Mouse (Mus musculus): ENCODE results near the gene Oaz2.
"Not testable (repeated sequence)": the region's sequence is repeated elsewhere in the genome, so short reads cannot be mapped to it uniquely, and the experiment has no call there.

Oaz2 gene

GRCm38 (mm10) chr9:65651957-65652356 lies 15.8 kb upstream of the Oaz2 start:
- DNase-seq (ENCODE audit: low read depth), result peak; percentile 20

- no peak for DNase-seq (ENCODE audit: low read depth)
Observed at GRCm38 (mm10) chr9:65653741-65654140, 14.1 kb upstream of the Oaz2 start.

DNA sequence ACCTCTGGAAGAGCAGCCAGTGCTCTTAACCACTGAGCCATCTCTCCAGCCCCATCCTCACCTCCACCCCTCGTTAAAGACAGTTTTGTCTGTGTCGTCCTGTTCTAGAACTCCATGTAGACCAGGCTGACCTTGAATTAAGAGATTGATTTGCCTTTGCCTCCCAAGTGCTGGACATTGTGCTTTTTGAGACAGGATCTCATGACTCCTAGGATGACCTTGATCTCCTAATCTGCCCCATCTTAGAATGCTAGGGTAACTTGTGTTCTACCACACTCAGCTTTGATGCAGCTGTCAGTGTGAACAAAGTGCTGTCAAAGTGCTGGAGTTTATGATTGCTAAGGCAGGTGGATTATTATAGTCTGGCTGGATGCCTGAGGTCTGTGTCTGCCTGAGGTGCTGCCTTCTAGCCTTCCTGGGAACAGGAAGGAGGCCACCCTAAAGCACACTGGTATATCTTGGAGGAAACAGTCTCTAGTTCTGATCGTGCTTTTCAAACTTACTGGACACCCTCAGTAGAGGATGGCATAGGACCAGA lies 13.0 kb upstream of the Oaz2 start:
- no peak for DNase-seq (ENCODE audit: low read depth)

- no peak for DNase-seq (ENCODE audit: low read depth)
Observed at GRCm38 (mm10) chr9:65655540-65655939, 12.3 kb upstream of the Oaz2 start.

DNA sequence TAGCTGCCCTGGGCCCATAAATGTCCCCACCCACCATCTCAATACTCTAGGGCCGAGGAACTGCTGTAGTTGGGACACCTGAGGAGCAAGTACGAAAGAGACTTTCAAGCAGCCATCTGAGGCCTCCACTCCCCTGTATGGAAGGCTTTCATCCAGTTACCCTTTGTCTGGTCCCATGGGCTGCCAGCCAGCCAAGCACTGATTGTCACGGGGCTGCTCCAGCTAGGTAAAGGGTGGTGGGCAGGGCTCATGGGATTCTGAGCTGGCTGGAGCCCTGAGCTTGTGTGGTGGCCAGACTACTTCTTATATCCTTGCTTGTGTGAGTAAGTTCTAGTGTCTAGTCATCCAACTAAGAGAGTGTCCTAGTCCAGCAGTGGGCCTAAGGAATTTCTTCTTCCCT lies 10.6 kb upstream of the Oaz2 start:
- no peak for DNase-seq (ENCODE audit: low read depth)

GRCm38 (mm10) chr9:65661029-65661428 lies 6.8 kb upstream of the Oaz2 start:
- peak; percentile 25 for DNase-seq (ENCODE audit: low read depth)

DNA sequence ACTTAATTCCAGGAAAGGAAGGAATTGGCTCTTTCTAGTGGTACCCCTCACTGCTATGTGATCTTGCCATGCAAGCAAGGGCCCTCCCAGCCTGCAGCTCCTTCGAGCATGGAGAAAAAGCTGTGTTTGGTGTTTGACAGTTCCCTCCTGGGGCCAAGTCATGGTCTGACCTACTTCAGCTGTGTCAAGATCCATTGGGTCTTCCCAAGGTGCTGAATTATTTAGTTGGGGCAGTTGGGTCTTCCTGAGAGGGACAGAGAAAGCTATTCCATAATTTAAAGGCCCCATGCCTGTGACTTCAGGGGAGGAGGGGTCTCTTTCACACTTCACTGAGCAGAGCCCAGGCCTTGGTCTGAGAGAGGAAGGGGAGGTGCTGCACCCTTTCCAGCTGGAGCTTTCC lies 6.3 kb upstream of the Oaz2 start:
- no peak for DNase-seq (ENCODE audit: low read depth)

DNA sequence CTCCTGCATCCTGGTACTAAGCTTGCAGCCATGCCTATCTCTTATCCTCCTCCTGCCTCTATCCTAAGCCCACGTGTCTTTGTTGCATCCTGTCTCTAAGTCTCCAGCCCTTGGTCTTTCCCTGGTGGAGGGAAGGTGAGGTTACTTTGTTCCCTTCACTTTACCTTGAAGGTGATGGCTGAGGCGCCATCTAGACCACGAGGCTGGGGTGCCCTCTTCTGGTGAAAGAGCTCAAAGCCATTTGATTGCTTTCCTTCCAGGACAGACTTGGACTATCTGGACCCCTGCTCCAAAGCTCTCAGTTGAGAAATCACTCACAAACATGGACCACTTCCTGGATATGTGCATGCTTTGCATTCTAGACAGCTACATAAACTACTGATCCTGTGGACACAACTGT lies 3.6 kb upstream of the Oaz2 start:
- peak; percentile 72 for DNase-seq (ENCODE audit: low read depth)

DNA sequence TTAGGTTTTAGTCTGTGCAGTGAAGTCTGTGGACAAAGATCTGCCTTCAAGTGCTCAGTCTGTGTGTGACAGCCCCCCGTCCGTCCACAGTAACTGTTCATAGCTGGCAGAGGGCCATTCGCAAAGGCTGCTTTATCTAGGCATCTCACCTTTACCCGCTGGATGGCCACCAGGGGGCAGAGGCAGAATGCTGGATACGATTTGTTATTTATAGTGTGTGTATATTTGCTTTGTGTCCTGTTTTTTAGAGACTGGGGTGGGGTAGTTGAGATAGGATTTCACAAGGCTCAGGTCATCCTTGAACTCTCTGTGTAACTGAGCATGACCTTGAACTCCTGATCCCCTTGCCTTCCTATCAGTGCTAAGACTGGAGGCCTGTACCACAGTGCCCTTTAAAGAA lies 1.8 kb upstream of the Oaz2 start:
- DNase-seq (ENCODE audit: low read depth), result peak; percentile 83

- peak; percentile 14 for DNase-seq (ENCODE audit: low read depth)
Observed at GRCm38 (mm10) chr9:65671431-65671931, 3.7 kb downstream of the Oaz2 start.

GRCm38 (mm10) chr9:65672996-65673395 lies 5.2 kb downstream of the Oaz2 start:
- DNase-seq (ENCODE audit: low read depth), result peak; percentile 77

DNA sequence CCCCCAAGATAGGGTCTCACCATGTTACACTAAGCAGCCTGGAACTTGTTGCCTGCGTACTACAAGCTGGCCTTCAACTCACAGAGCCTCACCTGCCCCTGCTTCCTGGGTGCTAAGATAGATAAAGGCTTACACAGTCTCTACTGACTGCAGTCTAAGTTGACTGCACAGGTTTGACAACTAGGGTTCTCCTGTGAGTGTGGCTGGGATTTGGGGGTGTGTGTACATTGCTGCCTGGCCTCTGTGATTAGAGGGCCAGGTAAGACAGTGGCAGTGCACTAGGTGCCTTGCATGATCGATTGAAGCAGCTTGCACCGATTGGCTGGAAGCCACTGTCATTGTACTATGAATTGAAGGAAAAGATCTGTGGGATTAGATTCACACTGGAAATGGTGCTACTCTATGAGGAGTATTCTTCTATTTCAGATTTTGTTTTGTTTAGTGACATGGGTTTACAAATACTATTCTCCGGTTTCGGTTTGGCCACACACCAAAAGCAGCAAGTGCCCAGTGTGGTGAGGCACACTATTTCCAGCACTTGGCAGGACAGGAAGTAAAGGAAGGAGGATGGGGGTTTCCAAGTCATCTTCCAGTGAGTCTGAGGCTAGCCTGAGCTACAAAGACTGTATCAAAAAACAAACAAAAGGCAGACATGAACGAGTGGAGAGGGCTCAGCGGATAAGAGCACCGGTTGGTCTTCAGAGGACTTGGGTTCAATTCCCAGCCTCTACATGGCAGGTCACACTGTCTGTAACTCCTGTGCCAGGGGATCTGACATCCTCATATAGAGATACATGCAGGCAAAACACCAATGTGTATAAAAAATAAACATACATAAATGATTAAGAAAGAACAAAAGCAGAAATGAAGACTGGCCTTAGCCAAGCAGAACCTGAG lies 7.9 kb downstream of the Oaz2 start:
- DNase-seq (ENCODE audit: low read depth), result peak; percentile 48

DNA sequence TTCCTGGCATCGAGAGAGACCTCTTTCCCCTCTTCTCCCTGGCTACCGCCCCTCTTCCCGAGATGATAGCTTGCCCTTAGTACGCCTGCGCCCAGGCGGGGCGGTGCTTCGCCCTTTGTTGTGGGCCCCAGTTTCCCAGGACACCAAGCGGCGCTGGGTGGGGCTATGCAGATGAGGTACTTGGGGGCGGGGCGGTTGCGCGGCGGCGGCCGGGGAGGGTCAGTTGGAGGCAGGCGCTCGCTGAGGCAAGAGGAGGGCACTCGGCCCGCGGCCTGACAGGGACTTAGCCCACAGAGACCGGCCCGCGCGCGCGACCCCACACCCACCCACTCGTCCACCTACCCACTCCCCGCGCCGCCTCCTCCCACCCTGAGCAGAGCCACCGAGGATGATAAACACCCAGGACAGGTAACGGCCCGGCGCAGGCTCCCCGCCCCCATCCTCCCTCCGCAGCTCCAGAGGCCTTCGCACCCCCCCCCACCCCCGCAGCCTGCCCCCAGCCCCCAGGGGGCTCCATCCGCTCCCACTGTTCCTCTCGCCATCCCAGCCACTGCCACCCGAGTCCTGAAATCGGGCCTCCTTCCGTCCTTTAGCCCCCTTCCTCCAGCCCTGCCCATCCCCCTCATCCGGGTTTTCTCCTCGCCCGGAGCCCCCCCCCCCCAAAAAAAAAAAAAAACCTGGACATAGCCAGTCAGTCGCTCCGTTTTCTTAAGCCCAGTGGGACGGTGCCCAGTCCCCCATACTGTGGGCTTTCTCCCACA lies 8.7 kb downstream of the Oaz2 start:
- DNase-seq (ENCODE audit: low read depth), result peak; percentile 97

- no peak for DNase-seq (ENCODE audit: low read depth)
Observed at GRCm38 (mm10) chr9:65677119-65677462, 9.3 kb downstream of the Oaz2 start.

DNA sequence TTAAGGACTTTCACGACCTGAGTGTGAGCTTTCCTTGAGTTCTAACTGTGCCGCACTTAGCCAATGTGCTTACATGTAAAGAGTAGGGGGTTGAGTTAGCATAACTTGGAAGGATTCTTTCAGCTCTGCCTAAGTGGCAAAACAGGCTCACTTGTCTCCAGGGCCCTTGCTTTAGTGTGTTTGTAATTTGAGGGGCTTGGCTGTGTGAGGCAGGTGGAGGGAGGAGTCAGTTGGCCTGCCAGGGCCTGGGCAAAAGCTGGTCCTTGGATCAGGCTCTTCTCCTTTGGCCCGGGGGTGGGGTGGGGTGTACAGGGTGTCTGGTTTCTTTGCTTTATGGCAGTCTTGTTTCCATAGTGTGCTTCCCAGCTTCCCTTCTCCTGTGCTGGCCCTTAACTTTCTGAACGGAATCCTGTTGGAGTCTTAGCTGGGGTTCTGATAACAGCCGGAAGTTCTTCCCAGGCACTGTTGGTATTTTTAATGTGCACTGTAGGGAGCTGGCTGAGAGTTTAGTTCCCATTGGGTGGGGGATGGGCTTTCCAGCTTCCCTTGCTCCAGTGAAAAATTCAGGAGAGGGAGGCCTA lies 11.5 kb downstream of the Oaz2 start:
- DNase-seq (ENCODE audit: low read depth), result peak; percentile 39

DNA sequence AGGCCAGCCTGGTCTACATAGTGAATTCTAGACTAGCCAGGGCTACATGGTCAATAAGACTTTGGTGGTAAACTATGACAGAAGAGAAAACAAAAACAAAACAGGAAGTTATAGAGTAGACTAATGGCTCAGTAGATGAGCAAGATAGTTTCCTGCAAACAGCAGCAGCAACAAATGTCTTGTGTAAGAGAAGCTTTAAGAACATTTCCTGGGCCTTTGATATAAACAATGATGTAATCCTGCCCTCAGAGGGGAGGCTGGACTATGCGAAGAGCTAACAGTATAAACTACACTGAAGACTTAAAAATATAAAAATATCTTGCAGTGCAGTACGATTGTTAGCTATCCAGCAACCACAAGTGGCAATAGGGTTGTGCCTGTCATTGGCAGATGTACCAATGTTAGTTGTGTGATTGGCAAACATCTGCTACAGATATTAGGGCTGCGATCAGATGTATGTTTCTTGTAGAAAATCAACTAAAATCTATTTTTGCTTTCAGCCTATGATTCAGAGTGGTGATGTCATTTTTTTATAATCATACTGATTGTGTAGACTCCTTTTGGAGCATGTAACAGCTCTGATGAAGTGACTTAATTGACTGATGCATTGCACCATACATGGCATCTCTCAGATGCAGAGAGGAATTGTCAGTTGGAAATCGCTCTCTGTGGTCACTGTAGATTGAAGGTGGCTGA lies 13.3 kb downstream of the Oaz2 start:
- peak; percentile 53 for DNase-seq (ENCODE audit: low read depth)

DNA sequence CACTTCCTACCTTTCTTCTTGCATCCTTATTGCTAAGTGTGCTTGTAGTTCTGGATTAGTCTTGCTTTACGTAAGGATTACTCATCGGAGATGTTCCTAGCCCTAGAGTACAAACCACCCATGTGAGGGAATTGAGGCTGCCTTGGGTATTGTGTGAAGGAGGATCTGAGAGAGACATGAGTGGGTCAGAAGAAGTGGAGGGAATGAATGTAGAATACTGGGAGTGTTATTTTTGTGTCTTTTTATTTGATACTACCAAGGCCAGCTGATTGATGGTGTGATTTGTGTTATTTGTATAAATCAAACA lies 13.8 kb downstream of the Oaz2 start:
- DNase-seq (ENCODE audit: low read depth), result no peak

GRCm38 (mm10) chr9:65682183-65682582 lies 14.4 kb downstream of the Oaz2 start:
- no peak for DNase-seq (ENCODE audit: low read depth)

GRCm38 (mm10) chr9:65682994-65683393 lies 15.2 kb downstream of the Oaz2 start:
- DNase-seq (ENCODE audit: low read depth), result peak; percentile 70

GRCm38 (mm10) chr9:65684704-65685103 lies 16.9 kb downstream of the Oaz2 start:
- DNase-seq (ENCODE audit: low read depth), result no peak

GRCm38 (mm10) chr9:65689869-65690268 lies 22.1 kb downstream of the Oaz2 start:
- DNase-seq (ENCODE audit: low read depth), result not testable (repeated sequence)

- DNase-seq (ENCODE audit: low read depth), result no peak
Observed at GRCm38 (mm10) chr9:65692466-65692865, 24.7 kb downstream of the Oaz2 start.
